Mouse (Mus musculus): ENCODE results near the gene Fam89b.
"Not testable (repeated sequence)": the region's sequence is repeated elsewhere in the genome, so short reads cannot be mapped to it uniquely, and the experiment has no call there.

Gene Fam89b

GRCm38 (mm10) chr19:5711218-5711617 is 18.2 kb downstream of the Fam89b start:
- no peak for DNase-seq (ENCODE audit: low read depth, low spot score)

DNA sequence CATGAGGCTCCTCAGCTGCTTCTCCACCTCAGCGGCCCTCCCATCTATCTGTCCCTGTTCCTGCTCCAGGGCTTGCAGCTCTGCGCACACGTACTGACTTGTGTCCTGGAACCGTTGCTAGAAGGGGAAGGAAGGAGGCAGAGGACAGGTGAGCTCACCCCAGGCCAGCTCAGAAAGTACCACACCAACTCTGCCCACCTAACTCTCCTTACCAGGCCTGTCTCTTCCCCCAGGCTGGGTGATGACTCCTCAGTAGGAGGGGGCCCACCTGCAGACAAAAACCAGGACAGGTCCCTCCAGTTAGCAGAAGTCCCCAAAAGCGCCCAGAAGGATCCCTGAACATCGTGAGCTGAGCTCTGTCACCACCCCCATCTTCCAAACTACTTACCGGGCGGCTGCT is 18.9 kb downstream of the Fam89b start:
- no peak for DNase-seq (ENCODE audit: low read depth, low spot score)

- DNase-seq (ENCODE audit: low read depth, low spot score) = no peak
Observed at GRCm38 (mm10) chr19:5710068-5710467, 19.4 kb downstream of the Fam89b start.

DNA sequence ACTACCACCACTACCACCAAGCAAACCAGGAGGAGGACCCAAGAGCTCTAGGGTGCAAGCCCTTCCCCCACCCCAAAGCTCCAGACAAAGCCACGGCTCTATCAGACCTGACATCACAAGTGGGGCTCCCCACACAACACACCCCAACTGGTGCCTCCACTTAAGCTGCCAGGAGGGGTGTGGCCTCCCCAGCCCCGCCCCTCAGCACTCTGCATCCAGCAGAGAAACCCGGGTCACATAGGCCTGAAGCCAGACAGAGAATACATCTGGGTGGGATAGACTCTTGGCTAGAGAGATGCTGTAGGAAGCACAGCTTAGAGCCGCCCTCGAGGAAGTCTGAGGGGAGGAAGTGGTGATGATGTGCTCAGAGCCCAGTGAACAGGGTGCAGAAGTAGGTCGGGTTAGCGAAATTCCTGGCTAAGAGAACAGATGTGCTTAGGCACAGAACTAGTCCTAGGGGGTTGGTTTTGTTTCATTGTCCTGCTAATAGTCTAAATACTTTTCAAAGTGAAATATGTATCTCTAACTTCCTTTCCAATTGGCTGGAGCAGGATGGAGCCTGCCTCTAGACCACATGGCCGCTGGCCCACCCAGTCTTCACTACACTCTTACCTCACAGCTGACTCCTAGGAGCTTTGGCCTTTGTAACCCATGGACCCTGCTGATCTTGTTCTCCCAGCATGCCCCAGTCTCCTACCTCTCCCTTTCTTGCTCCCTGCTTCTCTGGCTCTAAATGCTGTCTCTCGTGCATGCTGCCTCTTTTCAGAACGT is 24.5 kb downstream of the Fam89b start:
- no peak for DNase-seq (ENCODE audit: low read depth, low spot score)

DNA sequence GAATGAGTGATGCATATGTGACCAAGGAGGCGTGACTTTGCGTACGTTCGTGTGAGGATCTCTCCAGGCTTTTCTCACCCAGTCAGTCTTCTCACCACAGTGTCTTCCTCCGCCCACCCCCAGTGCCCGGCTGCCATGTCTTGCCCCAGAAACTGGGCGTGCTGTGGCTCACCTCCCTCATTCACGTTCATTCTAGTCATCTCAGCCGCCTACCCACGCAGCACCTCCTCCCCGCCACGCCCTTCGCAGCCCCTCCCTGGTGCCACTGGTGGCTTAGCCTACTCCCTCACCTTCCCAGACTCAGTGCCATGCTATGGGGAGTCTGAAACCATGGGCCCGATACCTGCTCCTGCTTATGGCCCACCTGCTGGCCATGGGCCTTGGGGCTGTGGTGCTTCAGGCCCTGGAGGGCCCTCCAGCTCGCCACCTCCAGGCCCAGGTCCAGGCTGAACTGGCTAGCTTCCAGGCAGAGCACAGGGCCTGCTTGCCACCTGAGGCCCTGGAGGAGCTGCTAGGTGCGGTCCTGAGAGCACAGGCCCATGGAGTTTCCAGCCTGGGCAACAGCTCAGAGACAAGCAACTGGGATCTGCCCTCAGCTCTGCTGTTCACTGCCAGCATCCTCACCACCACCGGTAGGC is 25.2 kb downstream of the Fam89b start, which contains the start of gene Kcnk7:
Gene Kcnk7 (plus strand): TSS at position 205 of the 638 bp plus-strand sequence.
- no peak for DNase-seq (ENCODE audit: low read depth, low spot score)

DNA sequence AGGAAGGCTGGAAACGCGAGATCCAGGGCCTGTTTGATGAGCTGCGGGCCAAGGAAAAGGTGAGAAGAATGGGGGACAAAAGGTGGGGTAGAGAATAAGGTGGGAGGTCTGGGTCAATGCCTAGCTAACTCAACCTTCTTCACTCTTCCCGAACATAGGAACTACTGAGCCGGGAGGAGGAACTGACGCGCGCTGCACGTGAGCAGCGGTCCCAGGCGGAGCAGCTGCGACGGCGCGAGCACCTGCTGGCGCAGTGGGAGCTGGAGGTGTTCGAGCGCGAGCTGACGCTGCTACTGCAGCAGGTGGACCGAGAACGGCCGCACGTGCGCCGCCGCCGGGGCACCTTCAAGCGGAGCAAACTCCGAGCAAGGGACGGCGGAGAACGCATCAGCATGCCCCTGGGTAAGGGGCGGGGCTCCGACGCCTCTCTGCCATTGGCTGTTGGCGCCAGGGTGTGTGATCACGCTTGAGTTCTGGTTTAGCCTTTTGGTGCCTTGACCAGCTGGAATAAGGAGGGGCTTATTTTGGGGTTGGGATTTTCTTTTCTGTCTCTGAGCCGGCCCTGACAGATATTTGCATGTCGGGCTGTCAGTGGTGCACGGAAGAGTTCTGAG is 33.5 kb downstream of the Fam89b start:
- peak; percentile 19 for DNase-seq (ENCODE audit: low read depth, low spot score)

GRCm38 (mm10) chr19:5693801-5694200 is 35.7 kb downstream of the Fam89b start:
- DNase-seq (ENCODE audit: low read depth, low spot score) = no peak

DNA sequence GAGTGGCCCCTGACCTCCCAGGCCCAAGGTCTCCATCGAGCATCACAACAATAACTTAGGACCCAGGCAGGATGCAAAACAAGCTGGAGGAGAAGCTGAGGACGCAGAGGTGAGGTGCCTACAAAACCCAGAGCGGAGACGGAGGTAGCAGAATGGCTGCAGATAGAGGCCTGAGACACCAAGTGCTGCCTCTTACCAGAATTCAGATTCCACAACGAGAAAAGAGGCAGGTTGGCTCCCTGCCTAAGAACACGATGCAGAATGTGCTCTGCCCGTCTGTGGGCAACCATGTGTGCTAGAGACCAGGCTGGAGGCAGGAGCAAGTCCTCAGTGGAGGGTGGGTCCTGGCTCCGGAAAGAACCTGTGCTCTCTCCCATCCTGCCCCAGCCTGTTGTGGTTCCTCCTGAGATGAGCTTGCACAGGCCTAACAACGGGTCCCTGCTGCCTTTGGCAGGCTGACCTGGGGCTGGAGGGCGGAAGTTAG is 36.5 kb downstream of the Fam89b start:
- DNase-seq (ENCODE audit: low read depth, low spot score) = no peak

DNA sequence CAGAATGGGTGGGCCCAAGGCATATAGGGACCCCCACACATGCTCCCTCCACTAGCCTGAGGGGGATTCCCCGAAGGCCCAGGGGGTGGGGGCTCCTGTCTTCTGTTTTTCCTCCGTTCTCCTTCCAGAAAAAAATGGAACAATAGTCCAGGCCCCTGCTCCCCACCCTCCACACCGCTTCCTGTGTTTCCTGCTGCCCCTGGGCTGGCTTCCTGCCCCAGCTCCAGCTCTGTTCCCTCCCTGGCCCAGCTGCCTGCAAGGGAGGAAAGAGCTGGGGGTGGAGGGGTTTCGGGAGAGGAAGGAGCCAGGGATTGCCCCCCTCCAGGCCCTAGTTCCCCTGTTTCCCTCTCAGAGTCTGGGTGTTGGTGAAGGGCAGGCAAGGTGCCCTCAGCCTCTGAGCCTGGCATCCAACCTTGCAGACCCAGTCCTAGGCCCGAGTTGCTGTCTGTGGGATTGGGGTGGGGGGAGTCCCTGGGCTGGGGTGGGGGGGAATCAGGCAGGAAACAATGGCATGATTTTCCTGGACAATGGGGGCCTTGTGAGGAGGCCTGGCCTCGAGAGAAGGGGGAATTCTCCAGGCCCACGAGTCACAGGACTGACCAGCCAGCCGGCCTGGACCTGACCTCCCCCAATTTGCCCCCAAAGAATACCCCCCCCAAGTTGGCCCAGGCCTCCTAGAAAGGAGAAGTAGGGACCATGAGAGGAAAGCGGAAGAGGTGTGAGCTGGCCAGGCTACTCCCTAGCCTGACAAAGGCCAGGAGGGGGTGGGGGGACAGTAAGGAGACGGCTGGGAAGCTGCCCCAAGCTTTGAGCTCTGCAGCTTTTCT is 37.2 kb downstream of the Fam89b start:
- DNase-seq (ENCODE audit: low read depth, low spot score) = no peak

DNA sequence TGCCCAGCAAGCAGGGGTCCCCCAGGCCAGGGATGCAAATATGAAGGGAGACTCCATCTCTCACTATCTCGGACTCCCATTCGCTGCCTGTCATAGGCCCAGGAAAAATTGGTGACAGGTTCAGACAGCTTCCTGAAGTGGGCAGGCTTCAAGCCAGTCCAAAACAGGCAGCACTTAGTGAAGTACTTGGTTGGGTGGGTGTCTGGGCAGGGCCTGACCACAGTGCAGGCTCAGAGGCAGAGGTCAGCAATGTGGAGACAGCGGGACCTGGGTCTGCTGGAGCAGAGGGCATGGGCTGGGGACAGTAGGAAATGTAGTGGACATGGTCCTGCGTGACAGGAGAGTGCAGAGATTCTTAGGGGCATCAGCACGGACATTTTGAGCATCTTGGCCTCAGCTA is 37.9 kb downstream of the Fam89b start:
- DNase-seq (ENCODE audit: low read depth, low spot score) = no peak

DNA sequence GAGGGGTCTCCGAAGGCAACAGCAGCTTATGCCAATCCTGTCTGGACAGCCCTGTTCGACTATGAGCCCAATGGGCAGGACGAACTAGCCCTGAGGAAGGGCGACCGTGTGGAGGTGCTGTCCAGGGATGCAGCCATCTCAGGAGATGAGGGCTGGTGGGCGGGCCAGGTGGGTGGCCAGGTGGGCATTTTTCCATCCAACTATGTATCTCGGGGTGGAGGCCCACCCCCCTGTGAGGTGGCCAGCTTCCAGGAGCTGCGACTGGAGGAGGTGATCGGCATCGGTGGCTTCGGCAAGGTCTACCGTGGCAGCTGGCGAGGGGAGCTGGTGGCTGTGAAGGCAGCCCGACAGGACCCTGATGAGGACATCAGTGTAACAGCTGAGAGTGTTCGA is 39.1 kb downstream of the Fam89b start:
- DNase-seq (ENCODE audit: low read depth, low spot score) = no peak

DNA sequence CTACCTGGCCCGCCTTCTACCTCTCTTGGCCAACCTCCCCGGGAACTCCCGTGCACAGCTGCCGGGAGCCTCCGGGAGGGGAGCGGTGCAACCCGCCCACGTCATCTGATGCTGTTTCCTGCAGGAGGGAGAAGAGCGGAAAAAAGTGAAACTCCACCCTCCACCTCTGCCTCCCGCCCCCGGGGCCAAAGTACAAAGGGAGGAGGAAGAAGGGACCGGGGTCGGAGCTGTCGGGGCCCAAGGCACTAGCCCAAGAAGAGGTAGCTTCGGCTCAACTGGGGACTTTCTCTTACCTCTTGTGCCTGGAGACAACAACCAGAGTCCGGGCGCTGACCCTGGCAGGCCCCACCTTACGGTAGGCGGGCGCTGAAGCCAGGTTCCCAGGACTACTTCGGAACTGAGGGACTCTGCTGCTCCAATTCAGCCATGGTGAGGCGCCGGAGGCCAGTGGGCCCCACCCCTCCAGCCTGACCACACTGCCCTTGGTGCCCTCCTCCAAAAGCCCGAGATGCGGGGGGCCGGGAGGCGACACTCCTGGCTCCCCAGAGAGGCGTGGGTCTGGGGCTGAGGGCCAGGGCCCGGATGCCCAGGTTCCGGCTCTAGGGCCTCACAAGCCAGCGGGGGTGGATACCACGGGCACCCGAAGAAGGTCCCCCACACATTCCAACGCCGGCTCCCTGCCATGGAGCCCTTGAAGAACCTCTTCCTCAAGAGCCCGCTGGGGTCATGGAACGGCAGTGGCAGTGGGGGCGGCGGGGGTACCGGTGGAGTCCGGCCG is 39.7 kb downstream of the Fam89b start:
- DNase-seq (ENCODE audit: low read depth, low spot score) = peak; percentile 54

DNA sequence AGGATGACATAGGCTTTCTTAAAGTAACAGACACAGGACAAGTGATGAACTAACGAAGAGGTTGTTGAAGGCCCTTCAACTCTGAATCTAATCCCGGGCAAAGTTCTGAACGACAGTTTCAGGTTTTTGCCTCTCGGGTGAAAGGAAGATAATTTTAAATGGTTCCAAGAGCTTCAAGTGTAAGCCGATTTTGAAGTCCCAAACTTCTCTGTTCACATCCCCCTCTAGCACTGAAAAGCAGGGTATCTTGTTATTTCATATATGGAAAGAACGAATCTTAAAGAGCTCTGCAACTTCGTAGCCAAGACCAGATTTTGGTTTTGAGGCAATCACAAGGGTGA is 40.4 kb downstream of the Fam89b start:
- no peak for DNase-seq (ENCODE audit: low read depth, low spot score)

- peak; percentile 97 for DNase-seq (ENCODE audit: low read depth, low spot score)
Observed at GRCm38 (mm10) chr19:5688200-5689087, 41.0 kb downstream of the Fam89b start, which contains the start of the genes Map3k11 and Pcnx3. Map3k11 (plus strand) TSS chr19:5688742. Pcnx3 (minus strand) TSS chr19:5688908.

DNA sequence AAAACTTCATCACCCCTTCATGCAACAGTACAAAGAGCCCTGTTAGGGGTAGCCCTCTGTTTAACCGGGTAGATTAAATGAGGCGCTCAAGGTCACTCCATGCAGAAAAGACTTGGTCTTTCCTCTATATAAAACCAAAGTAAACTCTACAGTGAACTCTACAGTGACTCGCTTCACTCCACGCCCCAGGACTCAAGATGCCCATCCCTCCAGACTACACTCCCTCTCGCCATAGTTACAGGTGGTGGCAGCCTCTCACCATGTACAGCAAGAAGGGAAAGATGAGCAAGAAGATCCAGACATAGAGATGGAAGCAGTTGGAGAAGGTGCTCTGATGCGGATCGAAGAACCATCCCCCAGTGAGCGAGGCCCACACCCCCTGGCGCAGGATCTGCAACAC is 41.7 kb downstream of the Fam89b start:
- no peak for DNase-seq (ENCODE audit: low read depth, low spot score)

DNA sequence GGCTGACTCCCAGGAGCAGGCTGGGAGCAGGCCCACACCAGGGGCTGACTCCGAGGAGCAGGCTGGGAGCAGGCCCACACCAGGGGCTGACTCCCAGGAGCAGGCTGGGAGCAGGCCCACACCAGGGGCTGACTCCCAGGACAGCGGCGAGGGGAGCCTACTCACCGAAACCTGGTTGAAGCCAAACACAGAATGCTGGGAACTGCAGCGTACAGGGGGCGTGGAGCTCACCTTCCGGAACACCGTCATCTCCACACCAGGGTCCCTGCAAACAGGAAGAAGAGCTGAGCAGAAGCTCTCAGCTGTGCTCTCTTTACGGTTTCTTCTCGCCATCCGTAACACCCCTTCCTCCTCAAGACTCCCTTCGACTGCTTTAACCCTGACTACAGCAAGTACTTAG is 42.5 kb downstream of the Fam89b start:
- not testable (repeated sequence) for DNase-seq (ENCODE audit: low read depth, low spot score)

- DNase-seq (ENCODE audit: low read depth, low spot score) = no peak
Observed at GRCm38 (mm10) chr19:5686437-5686836, 43.0 kb downstream of the Fam89b start.

GRCm38 (mm10) chr19:5685861-5686260 is 43.6 kb downstream of the Fam89b start:
- no peak for DNase-seq (ENCODE audit: low read depth, low spot score)

DNA sequence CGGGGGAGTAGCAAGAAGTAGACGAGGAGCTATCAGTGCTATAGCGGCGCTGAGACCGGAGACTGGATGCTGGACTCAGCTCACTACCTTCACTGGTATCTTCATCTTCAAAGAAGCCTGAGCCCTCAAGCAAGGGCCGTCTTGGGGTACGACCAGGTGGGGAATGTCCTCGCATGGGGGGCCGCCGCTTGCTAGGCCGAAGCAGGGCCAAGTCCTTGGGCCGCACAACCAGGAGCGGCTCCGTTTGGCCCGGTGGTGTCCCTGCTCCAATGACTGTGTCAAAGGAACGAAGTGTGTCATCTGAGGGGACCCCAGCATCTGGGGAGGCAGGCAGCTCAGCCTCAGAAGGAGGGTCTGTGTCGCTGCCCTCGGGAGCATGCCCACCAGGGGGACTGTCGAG is 44.0 kb downstream of the Fam89b start:
- DNase-seq (ENCODE audit: low read depth, low spot score) = no peak

DNA sequence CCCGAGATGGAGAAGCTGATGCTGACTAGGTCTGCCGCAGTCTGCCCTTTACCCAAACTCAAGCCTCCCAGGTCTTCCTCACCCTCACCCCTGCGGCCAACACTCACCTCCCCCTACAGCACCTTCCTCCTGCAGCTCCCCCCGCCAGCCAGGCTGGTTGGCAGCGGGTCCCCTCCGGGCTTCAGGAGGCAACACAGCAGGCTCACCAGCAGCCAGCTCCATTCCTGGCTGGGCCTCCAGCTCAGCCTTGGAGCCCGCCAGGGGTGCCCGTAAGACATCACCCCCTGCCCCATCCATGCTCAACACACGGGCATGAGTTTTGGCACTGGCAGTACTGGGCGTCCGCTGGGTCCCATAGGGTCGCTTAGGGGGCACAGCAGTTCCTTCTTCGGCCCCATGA is 44.5 kb downstream of the Fam89b start:
- no peak for DNase-seq (ENCODE audit: low read depth, low spot score)
